Mouse (Mus musculus) kidney, postnatal 10 days (tissue): ENCODE data around the gene Kcnh7.

ENCODE experiments used
- DNase-seq: peaks from one replicate; pipeline ENCODE4 v3.0.0; 2021; ENCODE audit warnings: mixed read lengths

The Kcnh7 gene

DNA sequence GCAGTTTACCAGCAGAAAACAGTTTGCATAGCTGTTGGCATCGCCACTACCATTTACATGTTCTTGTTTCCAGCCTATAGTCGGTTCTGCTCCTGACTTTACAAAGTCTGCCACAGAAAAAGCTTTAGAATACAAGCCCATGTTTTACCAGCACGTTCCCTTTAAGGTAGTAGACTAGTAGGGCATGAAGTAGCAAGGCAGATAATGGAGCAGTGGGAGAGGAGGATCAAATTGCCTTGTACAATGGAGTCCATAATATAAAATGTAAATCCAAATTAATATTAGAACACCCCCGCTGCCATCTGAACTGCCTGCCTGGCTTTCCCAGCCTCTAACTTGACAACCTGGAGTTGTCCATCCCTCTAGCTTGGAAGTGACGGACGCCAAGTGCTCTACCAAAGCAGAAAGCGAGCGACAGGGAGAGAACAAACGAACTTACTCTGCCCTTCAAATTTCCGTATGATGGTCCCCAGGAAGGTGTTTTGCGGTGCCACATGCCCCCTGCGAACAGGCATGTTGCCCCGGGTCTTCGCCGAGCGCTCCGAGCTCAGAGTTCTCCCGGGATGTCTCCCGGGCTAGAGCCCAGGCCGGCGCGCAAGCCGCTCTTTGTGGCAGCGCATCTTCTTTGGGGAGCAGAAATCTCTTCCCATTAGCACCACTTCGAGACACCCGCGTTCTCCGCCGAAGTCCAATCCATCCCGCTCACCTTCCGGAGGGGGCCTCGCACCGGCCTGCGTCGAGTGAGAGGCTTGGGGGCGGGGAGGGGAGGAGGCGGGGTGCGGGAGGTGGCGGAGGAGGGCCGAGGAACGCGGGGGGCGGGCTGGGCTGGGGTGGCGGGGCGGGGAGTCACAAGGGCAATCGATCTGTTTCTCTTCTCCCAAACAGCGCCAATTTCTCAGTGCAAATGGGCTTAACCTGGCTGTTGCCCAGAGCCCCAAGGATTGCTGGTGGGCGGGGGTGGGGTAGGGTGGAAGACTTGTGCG lies at the start of gene Kcnh7:
Gene Kcnh7 (minus strand): TSS at position 725 of the 983 bp plus-strand sequence.
- peak; percentile 4 for DNase-seq

DNA sequence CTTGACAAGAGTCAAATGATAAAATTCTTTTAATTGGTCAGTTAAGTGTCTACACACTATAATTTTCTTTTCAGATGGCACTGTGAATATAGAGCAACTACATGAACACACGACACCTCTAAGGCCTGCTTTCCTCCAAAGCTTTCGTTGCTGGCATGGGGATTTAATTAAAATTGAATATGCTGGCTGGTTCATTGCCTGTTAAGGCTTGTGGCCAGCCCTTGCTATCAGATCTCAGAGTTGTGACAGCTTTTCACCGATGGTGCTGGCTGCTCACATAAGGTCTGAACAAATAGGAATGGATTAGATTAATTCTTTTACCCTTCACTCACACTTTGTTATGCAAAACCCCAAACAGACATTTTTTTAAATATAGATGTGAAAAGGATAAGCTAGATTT lies 23.3 kb upstream of the Kcnh7 start:
- no peak for DNase-seq

- peak; percentile 14 for DNase-seq
Measured at GRCm38 (mm10) chr2:63186014-63186413, 1.9 kb upstream of the Kcnh7 start.

DNA sequence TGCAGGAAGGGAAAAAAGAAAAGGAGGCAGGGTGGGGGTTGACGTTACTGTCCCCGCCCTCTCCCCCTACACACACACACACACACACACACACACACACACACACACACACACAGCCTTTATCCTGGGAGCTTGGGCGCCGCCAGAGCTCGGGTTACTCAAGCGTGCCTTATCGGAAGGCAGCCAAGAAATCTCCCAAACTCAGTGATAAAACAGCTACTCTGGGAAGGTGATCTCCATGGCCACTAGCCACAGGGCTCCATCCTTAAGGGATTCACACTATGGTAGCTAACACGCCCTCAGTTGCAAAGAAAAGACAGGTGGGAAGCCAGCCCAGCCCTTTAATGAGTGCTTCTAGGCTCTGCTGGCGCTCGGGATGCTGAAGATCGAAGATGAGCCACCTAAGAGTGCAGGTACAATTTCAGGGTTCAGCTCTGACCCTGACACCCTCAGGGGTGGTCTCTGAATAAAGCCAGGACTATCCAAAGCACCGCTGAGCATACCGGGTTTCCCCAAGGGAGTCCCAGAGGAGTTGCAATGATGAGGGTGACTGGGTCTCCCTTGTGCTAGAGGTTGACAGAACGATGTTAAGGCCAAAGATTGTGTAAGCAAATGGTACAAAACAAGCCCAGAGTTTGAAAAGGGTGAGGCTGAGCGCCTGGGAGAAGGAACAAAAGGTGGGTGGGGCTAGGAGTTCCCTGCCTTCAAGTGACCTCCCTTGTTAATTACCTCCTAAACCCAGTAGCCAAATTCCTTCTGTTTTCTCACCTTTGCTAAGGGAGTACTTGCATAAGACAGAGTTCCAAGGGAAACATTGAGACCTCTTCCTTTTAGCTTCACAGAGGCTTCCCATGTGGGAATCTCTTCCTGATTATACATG lies 704 bp upstream of the Kcnh7 start:
- peak; percentile 13 for DNase-seq

DNA sequence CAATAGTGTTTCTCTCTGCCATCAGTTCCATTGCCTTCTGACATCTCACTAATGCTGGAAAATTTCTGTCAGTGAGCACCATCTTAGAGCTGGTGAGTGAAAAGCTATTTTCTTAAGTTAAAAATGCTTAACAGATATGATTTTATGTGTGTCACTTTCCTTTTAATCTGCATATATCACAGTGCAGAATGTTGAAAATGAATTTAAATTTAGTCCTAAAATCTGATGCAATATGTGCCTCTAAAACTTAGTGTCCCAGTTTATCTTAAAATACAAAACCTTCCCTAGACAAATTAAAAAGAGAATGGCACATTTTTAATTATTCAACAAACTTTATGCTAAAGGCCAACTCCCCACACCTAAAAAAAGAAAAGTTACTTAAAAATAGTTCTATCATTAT lies 30.4 kb downstream of the Kcnh7 start:
- no peak for DNase-seq

DNA sequence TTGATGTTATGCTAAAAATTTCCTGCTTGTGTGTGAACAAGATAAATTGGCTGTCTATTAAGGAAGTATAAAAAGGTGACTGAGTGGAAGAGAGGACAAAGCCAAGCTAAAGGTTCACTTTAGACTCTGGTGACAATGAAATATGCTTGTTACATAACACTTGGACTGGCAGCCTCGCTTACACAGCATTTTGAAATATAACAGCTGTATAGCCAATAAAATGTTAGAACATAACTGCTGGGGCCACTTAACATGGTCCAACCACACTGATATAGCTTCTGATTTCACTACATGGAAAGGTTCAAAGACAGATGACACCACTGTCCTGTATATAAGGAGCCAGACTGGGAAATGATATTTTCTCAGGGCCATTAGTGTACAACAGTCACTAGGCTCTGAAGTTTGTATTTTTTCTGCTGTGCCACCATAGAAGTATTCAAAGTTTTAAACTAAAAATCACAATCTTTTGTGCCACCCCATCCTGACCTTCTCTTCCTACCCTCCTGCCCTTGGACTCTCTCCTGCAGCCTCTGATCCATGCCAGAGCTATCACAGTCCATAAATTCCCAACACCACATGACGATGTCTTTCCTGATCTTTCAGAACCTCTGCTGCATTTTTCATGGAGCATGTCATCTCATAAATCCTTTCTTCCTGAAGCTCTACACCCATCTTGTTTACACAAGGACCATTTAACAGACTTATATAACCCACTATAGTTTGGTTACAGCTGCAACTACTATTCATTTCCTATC lies 56.1 kb downstream of the Kcnh7 start:
- DNase-seq: no peak

DNA sequence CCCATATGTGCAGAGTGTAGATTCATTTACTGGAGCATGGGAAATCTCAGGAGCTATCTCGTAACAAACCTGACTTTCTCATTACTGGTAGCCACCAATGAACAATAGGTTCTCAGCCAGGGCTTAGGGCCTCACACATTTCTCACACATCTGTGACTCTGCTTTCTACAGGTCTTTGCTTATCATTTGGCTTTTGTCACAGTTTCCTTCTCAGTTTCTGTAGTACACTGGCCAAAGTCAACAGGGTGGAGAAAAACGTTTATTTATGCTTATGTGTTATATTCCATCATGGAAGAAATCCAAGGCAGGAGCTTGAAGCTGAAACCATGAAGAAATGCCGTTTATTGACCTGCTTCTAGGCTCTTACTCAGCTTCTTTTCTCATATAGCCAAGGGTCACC lies 63.8 kb downstream of the Kcnh7 start:
- DNase-seq: no peak

- no peak for DNase-seq
Measured at GRCm38 (mm10) chr2:63117209-63118193, 66.6 kb downstream of the Kcnh7 start.

DNA sequence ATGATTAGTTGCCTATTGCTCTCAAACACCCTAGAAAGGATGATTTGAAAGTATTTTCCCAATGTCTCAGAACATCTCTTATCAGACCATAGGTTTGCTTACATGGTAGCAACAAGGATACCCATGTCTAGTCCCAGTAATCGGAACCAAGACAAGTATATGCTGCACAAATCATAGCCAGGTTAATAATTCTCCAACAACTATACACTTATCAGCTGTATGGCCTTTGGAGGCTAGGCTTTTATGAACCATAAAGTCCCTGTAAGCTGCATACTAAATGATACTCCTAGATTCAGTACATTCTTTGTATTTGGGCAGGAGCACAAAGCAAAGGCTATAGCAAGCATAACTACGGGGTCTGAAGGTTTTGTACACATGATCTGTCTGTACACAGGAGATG lies 78.1 kb downstream of the Kcnh7 start:
- no peak for DNase-seq

DNA sequence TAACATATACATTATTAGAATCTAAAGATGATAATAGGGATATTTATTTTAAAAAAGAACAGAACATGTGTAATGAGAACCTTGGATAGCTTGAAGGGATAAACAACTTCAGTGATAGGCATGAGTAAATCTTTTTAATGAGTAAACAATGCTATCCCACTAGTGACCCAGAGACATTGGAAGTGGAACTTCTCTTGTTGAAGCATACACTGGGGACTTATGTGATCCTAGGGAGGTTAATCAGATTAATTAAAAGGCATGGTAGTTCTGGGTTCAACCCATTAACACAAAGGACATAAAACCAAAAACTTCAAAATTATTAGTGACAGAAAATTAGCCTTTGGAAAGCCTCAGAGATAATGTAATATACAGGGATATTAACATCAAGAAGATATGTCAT lies 84.4 kb downstream of the Kcnh7 start:
- DNase-seq: no peak

DNA sequence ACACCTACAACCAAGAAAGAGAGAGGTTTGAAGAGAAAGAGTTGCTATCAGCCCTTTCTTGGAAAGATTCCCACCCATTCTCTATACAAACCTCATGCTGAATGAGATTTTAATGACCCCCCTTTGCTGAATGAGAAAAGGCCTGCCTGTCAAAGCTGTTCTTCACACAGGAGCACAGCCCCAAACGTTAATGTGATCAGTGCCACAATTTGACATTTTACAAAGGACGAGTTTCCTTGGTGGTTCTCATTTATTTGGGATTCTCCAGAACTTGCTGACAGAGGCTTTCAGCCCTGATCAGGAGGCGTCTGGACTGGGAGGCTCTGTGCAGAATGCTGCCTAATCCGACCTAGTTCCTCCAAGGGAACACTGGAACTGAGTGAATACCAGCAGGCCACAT lies 92.3 kb downstream of the Kcnh7 start:
- DNase-seq: no peak

DNA sequence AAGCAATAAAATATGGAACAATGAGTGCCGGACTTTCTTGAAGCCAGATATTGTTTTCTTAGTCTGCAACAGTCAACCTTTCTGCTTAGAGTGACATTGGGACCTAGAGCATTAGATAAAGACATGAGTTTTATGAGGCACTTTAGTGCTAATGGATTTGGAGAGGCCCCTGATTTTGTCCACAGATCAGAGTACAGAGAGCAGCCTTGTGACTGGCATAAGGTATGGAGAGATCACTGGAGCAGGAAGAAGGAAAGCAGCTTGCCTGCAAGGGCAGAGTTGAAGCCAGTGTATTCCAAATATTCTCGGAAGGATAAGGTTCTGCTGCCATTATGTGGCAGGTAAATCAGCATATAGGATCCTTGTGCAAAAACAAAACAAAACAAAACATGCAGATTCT lies 93.6 kb downstream of the Kcnh7 start:
- DNase-seq: no peak

- no peak for DNase-seq
Measured at GRCm38 (mm10) chr2:63058386-63058785, 125.7 kb downstream of the Kcnh7 start.

GRCm38 (mm10) chr2:63049884-63050283 lies 134.2 kb downstream of the Kcnh7 start:
- DNase-seq: no peak

DNA sequence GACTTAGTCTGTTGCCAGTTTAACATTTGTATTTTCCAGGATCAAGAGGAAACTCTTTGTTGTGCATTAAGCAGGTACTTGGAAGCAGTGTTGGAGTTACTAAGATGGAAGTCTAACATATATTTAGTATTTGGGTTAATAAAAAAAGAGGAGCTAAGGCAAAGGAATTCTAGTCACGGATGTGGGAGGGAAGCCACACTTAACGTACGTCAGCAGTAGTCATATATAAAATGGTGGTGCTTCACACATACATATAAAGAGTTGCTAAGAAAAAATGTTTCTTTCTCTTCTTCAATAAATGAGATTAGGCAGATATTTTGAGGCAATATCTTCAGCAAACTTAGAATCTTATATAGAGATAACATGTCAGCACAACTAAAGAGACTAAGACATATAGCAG lies 144.4 kb downstream of the Kcnh7 start:
- no peak for DNase-seq

DNA sequence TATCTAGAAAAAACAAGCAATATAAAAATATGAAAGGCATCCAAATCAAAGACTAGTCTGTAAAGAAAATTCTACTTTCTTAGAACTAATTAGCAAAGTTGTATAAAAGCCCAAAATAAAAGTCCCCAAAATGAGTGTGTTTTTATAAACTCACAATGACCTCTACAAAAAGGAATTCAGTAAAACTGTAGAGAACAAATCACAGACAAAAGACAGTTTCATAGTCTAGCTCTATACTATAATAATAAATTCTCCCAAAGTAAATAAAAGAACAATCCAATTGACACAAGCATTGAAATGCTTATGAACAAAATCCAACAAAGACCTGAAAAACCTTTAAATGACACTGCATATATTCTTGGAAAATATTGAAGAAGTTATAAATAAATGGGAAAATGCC lies 169.2 kb downstream of the Kcnh7 start:
- no peak for DNase-seq

GRCm38 (mm10) chr2:63009141-63009540 lies 174.9 kb downstream of the Kcnh7 start:
- DNase-seq: no peak

GRCm38 (mm10) chr2:63002784-63003183 lies 181.3 kb downstream of the Kcnh7 start:
- DNase-seq: no peak

DNA sequence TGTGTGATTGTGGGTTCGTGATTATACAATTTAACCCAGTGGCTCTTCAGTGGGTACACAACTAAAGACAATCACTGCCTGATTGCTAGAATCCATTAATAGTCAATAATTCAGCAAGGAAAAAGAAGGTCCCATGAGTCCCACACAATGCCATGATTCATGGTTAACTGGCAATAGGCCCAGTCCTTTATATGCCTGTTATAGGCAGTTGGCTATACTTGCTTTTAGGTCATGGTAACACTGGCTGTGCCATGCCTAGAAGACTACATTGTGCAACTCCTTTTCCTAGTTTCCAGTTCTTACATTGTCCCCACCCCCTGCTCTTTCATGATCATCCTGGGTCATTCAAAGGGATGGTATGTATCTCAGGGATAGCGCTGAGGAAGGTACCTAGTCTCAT lies 186.4 kb downstream of the Kcnh7 start:
- no peak for DNase-seq

GRCm38 (mm10) chr2:62988616-62989015 lies 195.5 kb downstream of the Kcnh7 start:
- no peak for DNase-seq

- DNase-seq: no peak
Measured at GRCm38 (mm10) chr2:62983936-62984335, 200.2 kb downstream of the Kcnh7 start.
